Mouse (Mus musculus) E14TG2a.4 (cell line): ENCODE data around the gene Gpi1.
A peak's percentile ranks its signal among the peaks of the same experiment; 100 is the strongest.

Source experiments
- H3K27me3 ChIP-seq: 2 replicates; pipeline ENCODE4 v1.6.1; 2014; ENCODE audit warnings: low read length, control low read depth; ENCODE audit not compliant: insufficient read depth
- H3K36me3 ChIP-seq: 2 replicates; pipeline ENCODE4 v1.6.1; 2014; ENCODE audit warnings: low read length, control low read depth; ENCODE audit not compliant: insufficient read depth
- H3K4me1 ChIP-seq: replicated peaks from 2 replicates; pipeline ENCODE4 v1.6.1; 2014; ENCODE audit warnings: low read depth, low read length, control low read depth
- H3K4me3 ChIP-seq: replicated peaks from 2 replicates; pipeline ENCODE4 v1.5.1; 2014; ENCODE audit warnings: mild to moderate bottlenecking, low read length
- H3K9me3 ChIP-seq: 2 replicates; pipeline ENCODE4 v1.6.1; 2014; ENCODE audit warnings: low read length, control low read depth
- CTCF ChIP-seq: conservative IDR thresholded peaks from 2 replicates; pipeline ENCODE4 v1.5.1; 2014; ENCODE audit warnings: low read length
- NANOG ChIP-seq: IDR thresholded peaks from 2 replicates; pipeline ENCODE4 v1.6.1; 2014; ENCODE audit warnings: borderline replicate concordance, low read length, mixed read lengths
- POU5F1 ChIP-seq: IDR thresholded peaks from 2 replicates; pipeline ENCODE4 v1.6.1; 2014; ENCODE audit warnings: low read length, borderline replicate concordance

The Gpi1 gene

GRCm38 (mm10) chr7:34226086-34226485 lies 4.0 kb downstream of the Gpi1 start:
- Histone ChIP-seq H3K4me1 (peaks cover 80% of the 10 kb centered on the region), H3K4me3 (no peak overlapping the region), H3K27me3 (no peaks in the 10 kb centered on the region), H3K36me3 (peaks cover 85% of the 10 kb centered on the region), H3K9me3 (no peaks in the 10 kb centered on the region)
- TF ChIP-seq CTCF (no peak), POU5F1 (no peak), NANOG (no peak)

- Histone ChIP-seq H3K9me3 (no peaks in the 10 kb centered on the region), H3K27me3 (no peaks in the 10 kb centered on the region), H3K36me3 (peaks cover 99% of the 10 kb centered on the region), H3K4me1 (peaks cover 87% of the 10 kb centered on the region), H3K4me3 (no peak overlapping the region)
- TF ChIP-seq POU5F1 (no peak), NANOG (no peak), CTCF (no peak)
These were observed 5.8 kb downstream of the Gpi1 start for GRCm38 (mm10) chr7:34224308-34224707.

- Histone ChIP-seq H3K4me3 (no peak overlapping the region), H3K27me3 (no peaks in the 10 kb centered on the region), H3K9me3 (no peaks in the 10 kb centered on the region), H3K36me3 (peaks cover 100% of the 10 kb centered on the region), H3K4me1 (peaks cover 85% of the 10 kb centered on the region)
- TF ChIP-seq CTCF = peak; percentile 27; the same call in 1 of the 2 replicates
- TF ChIP-seq POU5F1 = no peak
- TF ChIP-seq NANOG = no peak
These were observed 7.8 kb downstream of the Gpi1 start for GRCm38 (mm10) chr7:34222340-34222739.

GRCm38 (mm10) chr7:34221594-34222250 lies 8.4 kb downstream of the Gpi1 start:
- no peak overlapping the region for H3K4me3 ChIP-seq
- H3K36me3 ChIP-seq = peaks cover 100% of the 10 kb centered on the region
- TF ChIP-seq CTCF = no peak
- TF ChIP-seq POU5F1 = no peak
- no peak for TF ChIP-seq NANOG
- H3K9me3 ChIP-seq = no peaks in the 10 kb centered on the region
- H3K27me3 ChIP-seq = no peaks in the 10 kb centered on the region
- H3K4me1 ChIP-seq = peaks cover 84% of the 10 kb centered on the region

- no peak for TF ChIP-seq POU5F1
- TF ChIP-seq NANOG = no peak
- no peak for TF ChIP-seq CTCF
- H3K9me3 ChIP-seq = no peaks in the 10 kb centered on the region
- H3K4me1 ChIP-seq = peaks cover 90% of the 10 kb centered on the region
- H3K36me3 ChIP-seq = peaks cover 100% of the 10 kb centered on the region
- H3K27me3 ChIP-seq = no peaks in the 10 kb centered on the region
- no peak overlapping the region for H3K4me3 ChIP-seq
These were observed 11.6 kb downstream of the Gpi1 start for GRCm38 (mm10) chr7:34218496-34218895.

GRCm38 (mm10) chr7:34216474-34216873 lies 13.7 kb downstream of the Gpi1 start:
- H3K4me3 ChIP-seq = no peak overlapping the region

GRCm38 (mm10) chr7:34215481-34215880 lies 14.7 kb downstream of the Gpi1 start:
- no peak for TF ChIP-seq CTCF
- no peak for TF ChIP-seq POU5F1
- no peak for TF ChIP-seq NANOG

More at GRCm38 (mm10) chr7:34216474-34216873, 13.7 kb downstream of the Gpi1 start:
- Histone ChIP-seq H3K27me3 (no peaks in the 10 kb centered on the region), H3K9me3 (no peaks in the 10 kb centered on the region), H3K4me1 (peaks cover 79% of the 10 kb centered on the region), H3K36me3 (peaks cover 100% of the 10 kb centered on the region)
- no peak for TF ChIP-seq CTCF
- TF ChIP-seq NANOG = no peak
- TF ChIP-seq POU5F1 = no peak

GRCm38 (mm10) chr7:34214644-34215043 lies 15.5 kb downstream of the Gpi1 start:
- Histone ChIP-seq H3K4me1 (peaks cover 66% of the 10 kb centered on the region), H3K36me3 (peaks cover 100% of the 10 kb centered on the region), H3K27me3 (no peaks in the 10 kb centered on the region), H3K4me3 (no peak overlapping the region), H3K9me3 (no peaks in the 10 kb centered on the region)
- no peak for TF ChIP-seq POU5F1
- TF ChIP-seq NANOG = no peak
- TF ChIP-seq CTCF = no peak

More at GRCm38 (mm10) chr7:34215481-34215880, 14.7 kb downstream of the Gpi1 start:
- H3K9me3 ChIP-seq = no peaks in the 10 kb centered on the region
- peaks cover 100% of the 10 kb centered on the region for H3K36me3 ChIP-seq
- H3K4me1 ChIP-seq = peaks cover 74% of the 10 kb centered on the region
- H3K4me3 ChIP-seq = no peak overlapping the region
- no peaks in the 10 kb centered on the region for H3K27me3 ChIP-seq

GRCm38 (mm10) chr7:34213281-34213680 lies 16.9 kb downstream of the Gpi1 start:
- no peak for TF ChIP-seq CTCF
- no peak for TF ChIP-seq NANOG
- no peak for TF ChIP-seq POU5F1
- H3K27me3 ChIP-seq = no peaks in the 10 kb centered on the region

More at GRCm38 (mm10) chr7:34213281-34213680, 16.9 kb downstream of the Gpi1 start:
- Histone ChIP-seq H3K4me1 (peaks cover 54% of the 10 kb centered on the region), H3K4me3 (no peak overlapping the region), H3K9me3 (no peaks in the 10 kb centered on the region), H3K36me3 (peaks cover 100% of the 10 kb centered on the region)
